Mouse (Mus musculus) embryonic facial prominence, embryonic 14.5 days (tissue): ENCODE measurements at regions not wholly inside any gene's neighbourhood (a gene's known extent, or its start where the extent isn't known, plus 50 kb on each side); places are given as distances from the start of the nearest gene placed in this dataset.

Experiments
- ATAC-seq: fragments of 200-750 bp; cut with Nextera tagmentation; 2 replicates; pipeline ENCODE4 v1.8.0; 2017; ENCODE audit warnings: low read depth, moderate number of reproducible peaks, moderate TSS enrichment
- DNase-seq: peaks from one replicate; pipeline ENCODE4 v3.0.0-alpha.2; 2015; ENCODE audit warnings: low spot score
- H3K27ac ChIP-seq: fragments of 300-500 bp; sonication (generic); replicated peaks from 2 replicates; pipeline ENCODE4 v1.5.1; 2014; ENCODE audit warnings: low read depth, mild to moderate bottlenecking, low read length, moderate library complexity
- H3K27me3 ChIP-seq: fragments of 300-500 bp; sonication (generic); replicated peaks from 2 replicates; pipeline ENCODE4 v1.6.1; 2014; ENCODE audit warnings: low read length; ENCODE audit not compliant: control insufficient read depth, insufficient read depth
- H3K36me3 ChIP-seq: fragments of 300-500 bp; sonication (generic); 2 replicates; pipeline ENCODE4 v1.6.1; 2014; ENCODE audit warnings: low read length, mixed read lengths; ENCODE audit not compliant: control insufficient read depth, insufficient read depth
- H3K4me1 ChIP-seq: fragments of 300-500 bp; sonication (generic); 2 replicates; pipeline ENCODE4 v1.6.1; 2014; ENCODE audit warnings: antibody characterized with exemption, low read length; ENCODE audit not compliant: control insufficient read depth, insufficient read depth
- H3K4me2 ChIP-seq: fragments of 300-500 bp; sonication (generic); 2 replicates; pipeline ENCODE4 v1.6.1; 2014; ENCODE audit warnings: low read depth, mild to moderate bottlenecking, low read length, moderate library complexity, mixed read lengths
- H3K4me3 ChIP-seq: fragments of 300-500 bp; sonication (generic); 2 replicates; pipeline ENCODE4 v1.5.1; 2014; ENCODE audit warnings: low read depth, mild to moderate bottlenecking, low read length
- H3K9ac ChIP-seq: fragments of 300-500 bp; sonication (generic); 2 replicates; pipeline ENCODE4 v1.6.1; 2014; ENCODE audit warnings: low read depth, mild to moderate bottlenecking, low read length, moderate library complexity, mixed read lengths
- H3K9me3 ChIP-seq: fragments of 300-500 bp; sonication (generic); 2 replicates; pipeline ENCODE4 v1.6.1; 2016; ENCODE audit warnings: low read length; ENCODE audit not compliant: control insufficient read depth
- WGBS: fragments of 180-500 bp; shearing (Covaris S2); extraction: QIAGEN DNeasy Blood & Tissue Kit; methylation state at CpG from one replicate; pipeline ENCODE4 v1.1.7; 2014; 5-methylcytosine and 5-hydroxymethylcytosine counted together

DNA sequence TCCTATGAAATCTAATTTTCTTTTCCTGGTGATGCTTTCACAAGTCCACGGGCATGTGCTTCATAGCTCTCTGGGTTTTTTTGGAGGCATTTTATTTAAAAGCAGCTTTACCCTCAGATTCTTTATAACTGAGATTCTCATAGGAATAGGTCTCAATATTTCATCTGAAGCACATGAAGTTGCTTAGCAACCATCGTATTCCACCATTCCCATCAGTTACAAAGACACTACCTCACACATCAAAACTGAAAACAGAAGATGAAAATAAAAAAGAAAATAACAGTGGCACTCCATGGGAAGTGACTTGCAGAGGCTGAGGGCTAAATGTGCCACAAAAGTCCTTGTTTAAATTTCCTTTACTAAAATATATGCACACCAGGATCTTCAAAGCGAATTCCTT is 384.0 kb upstream of the 1700015G11Rik start:
- no peaks in the 10 kb centered on the region for H3K36me3 ChIP-seq
- no peaks in the 10 kb centered on the region for H3K27me3 ChIP-seq
- WGBS, result 85% methylated on average over 3 of the region's 3 CpGs
- no peak overlapping the region for H3K4me3 ChIP-seq
- H3K27ac ChIP-seq, result no peak overlapping the region
- no peak overlapping the region for H3K4me2 ChIP-seq
- ATAC-seq (no peak), DNase-seq (no peak)
- H3K4me1 ChIP-seq, result no peaks in the 10 kb centered on the region
- H3K9ac ChIP-seq, result no peak overlapping the region
- no peaks in the 10 kb centered on the region for H3K9me3 ChIP-seq

DNA sequence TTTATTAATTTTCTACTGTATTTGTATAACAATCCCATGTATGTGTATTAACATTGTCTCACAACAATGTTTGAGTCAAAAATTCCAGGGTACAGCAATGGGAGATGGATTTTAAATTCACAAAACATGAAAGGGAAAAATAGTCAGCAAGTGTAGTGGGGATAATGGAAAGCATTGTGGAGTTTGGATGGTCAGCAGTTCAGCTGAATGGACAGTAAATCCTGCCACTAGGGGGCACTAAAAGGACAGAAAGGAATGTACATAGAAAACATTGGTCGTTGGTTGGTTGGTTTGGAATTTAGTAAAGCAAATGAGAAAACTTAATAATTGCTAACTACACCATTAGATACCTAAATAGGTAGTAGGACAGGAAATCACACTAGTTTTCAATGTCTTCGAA is 376.3 kb upstream of the 1700015G11Rik start:
- Histone ChIP-seq H3K9me3 (no peaks in the 10 kb centered on the region), H3K4me1 (no peaks in the 10 kb centered on the region), H3K27ac (no peak overlapping the region), H3K4me3 (no peak overlapping the region), H3K4me2 (no peak overlapping the region), H3K9ac (no peak overlapping the region), H3K27me3 (no peaks in the 10 kb centered on the region), H3K36me3 (no peaks in the 10 kb centered on the region)
- ATAC-seq (no peak), DNase-seq (peak; percentile 70)
- WGBS, result 26% methylated on average over 2 of the region's 2 CpGs
